Mouse (Mus musculus) R1 (cell line): ENCODE measurements at regions not wholly inside any gene's neighbourhood (a gene's known extent, or its start where the extent isn't known, plus 50 kb on each side); places are given as distances from the start of the nearest gene placed in this dataset.

Source experiments
- DNase-seq: peaks from one replicate; pipeline ENCODE4 v3.0.0-alpha.2; 2018; ENCODE audit warnings: low read depth, low spot score

- no peak for DNase-seq
Observed at GRCm38 (mm10) chr17:79977154-79977571, 81.2 kb upstream of the Atl2 start.

GRCm38 (mm10) chr17:79976518-79977100 lies 80.7 kb upstream of the Atl2 start:
- DNase-seq = peak; percentile 84

DNA sequence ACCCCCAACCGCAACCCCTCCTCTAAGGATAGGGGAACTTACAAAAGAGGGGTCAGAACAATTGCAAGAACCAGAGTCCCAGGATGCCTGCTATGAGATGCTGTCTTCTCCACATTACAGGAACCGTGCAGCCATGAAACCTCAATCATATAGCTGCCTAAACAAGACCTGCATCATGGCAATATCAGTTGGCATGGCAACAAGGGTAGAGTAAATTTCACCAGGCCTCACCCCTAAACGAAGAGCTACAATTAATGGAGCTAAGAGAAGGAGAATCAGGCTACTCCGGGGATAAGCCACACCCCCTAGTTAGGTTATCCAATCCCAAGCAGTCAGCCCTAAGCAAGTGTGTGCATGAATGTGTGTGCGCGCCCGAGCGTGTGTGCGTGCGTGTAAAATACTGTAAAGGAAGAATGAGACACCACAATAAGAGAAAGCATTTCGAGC lies 80.1 kb upstream of the Atl2 start:
- peak; percentile 91 for DNase-seq

- DNase-seq = peak; percentile 81
Observed at GRCm38 (mm10) chr17:79975150-79975757, 79.3 kb upstream of the Atl2 start.

GRCm38 (mm10) chr17:79971721-79972336 lies 75.9 kb upstream of the Atl2 start:
- DNase-seq = no peak

DNA sequence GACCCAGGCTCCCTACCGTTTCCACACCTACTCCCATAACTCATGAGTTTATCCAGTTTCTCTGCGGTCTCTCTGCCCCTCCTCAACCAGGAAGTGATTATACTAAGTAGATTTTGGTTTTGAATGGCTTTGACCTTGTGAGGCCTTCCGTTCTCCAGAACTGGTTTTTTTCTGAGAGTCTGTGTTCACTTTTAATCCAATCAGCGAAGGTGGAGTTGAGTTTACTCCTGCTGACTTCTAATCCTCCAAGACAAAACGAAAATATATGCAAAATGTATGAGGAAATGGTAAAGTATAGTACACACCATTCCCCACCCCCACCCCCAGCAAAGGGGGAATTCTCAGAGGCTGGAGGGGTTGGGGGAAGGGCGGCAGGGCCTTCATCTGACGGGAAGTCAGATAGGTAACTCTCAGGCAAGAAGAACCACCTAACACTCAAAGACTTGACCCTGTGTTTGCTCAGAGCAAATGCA lies 73.6 kb upstream of the Atl2 start:
- DNase-seq = peak; percentile 98

GRCm38 (mm10) chr17:79968819-79969218 lies 72.9 kb upstream of the Atl2 start:
- DNase-seq = peak; percentile 61

DNA sequence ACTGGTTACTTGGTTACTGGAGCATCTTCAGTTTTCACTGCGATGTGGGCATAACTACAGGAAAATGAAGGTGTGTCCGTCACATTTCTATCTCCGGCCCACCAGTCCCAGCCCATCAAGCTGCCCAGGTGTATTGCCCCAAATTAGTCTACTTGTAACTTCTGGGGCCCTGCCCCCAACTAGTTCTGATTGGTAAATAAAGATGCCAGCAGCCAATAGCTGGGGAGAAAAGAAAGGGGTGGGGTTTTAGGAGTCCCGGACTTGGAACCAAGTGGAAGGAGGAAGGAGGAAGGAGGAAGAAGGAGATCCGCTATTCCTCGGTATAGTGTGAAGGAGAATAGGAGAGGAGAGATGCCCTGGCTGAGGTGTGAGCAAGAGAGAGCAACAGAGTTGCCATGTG lies 71.1 kb upstream of the Atl2 start:
- DNase-seq = peak; percentile 88

DNA sequence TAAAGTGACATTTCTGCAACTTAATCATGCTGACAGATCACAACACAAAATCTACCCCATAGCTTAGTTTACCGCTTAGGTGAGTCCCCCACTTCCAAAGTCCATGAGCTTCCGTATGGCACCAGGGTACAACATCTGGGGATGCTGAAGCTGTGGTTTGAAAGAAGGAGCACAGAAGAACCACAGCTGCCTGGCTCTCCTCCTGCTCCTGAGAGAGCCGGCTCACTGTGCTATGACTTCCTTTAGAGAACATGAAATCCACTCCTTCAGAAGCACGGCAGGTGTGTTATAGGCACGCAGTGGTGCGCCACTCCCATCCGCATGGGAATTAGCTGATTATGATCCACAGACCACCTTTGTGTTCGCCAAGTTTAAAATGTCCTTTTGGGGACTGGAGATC lies 69.7 kb upstream of the Atl2 start:
- DNase-seq = no peak

GRCm38 (mm10) chr17:79964850-79965249 lies 68.9 kb upstream of the Atl2 start:
- no peak for DNase-seq

GRCm38 (mm10) chr17:79963330-79963729 lies 67.4 kb upstream of the Atl2 start:
- DNase-seq = no peak

GRCm38 (mm10) chr17:79961391-79961790 lies 65.5 kb upstream of the Atl2 start:
- no peak for DNase-seq

DNA sequence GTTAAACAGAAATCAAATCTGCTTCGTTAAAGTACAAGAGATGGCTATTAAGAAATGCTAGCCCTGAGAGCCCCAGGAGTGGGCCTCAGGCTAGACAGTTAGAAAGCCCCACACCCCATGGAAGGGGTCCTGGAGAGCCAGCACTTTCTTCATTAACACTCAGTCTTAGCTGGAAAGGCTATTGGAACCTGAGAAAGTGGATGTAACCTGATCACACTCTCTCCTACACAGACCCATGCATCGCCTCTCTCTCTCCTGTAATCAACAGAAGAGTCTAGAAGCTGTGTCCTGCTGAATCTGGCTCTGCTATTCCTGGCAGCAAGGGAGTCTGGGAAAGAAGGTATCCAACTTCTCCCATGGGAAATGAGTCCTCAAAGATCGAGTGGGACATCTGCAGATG lies 64.8 kb upstream of the Atl2 start:
- no peak for DNase-seq

DNA sequence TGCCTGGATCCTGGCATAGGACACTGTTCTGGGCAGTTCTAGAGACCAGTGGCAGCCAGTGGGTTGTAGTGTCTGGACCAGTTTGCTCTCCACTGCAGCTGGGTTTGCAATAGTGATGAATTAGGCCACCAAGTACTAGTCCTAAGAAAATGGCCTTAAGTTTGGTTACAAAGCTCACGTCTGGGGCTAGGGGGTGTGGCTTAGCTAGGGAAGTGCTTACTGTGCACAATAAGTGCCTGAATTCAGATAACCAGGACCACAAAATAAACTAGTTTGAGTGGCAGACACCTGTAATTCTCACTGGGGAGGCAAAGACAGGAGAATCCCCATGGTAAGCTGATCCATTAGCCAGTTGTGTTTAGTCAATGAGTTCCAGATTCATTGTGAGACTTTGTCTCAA lies 59.3 kb upstream of the Atl2 start:
- DNase-seq = no peak

DNA sequence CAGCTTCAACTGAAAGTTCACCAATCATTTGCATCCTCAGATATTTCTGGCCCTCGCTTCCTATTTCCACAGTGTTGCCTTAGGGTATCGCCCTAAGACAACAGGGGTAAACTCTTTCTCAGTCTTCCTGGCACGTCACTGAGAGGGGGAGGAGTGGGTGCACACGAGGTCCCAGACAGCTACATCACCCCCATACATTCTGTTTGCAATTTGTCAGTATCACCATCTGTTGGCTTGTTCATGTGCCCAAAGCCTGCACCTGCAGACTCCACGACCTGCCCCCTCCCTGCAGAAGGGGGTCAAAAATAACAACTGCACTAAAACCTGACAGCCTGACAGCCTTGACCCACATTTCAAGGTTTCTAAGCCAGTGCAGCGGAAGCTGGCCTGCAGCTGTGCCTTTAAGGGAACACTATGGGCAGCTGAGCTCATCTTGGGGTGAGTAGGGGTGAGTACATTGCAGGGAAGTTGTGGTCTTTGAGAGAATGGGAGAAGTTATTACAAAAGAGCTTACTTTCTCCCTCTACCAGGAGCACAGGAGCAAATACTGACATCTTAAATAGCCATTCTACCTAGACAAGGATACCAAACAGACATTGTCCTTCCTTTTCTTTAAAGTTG lies 58.8 kb upstream of the Atl2 start:
- no peak for DNase-seq

DNA sequence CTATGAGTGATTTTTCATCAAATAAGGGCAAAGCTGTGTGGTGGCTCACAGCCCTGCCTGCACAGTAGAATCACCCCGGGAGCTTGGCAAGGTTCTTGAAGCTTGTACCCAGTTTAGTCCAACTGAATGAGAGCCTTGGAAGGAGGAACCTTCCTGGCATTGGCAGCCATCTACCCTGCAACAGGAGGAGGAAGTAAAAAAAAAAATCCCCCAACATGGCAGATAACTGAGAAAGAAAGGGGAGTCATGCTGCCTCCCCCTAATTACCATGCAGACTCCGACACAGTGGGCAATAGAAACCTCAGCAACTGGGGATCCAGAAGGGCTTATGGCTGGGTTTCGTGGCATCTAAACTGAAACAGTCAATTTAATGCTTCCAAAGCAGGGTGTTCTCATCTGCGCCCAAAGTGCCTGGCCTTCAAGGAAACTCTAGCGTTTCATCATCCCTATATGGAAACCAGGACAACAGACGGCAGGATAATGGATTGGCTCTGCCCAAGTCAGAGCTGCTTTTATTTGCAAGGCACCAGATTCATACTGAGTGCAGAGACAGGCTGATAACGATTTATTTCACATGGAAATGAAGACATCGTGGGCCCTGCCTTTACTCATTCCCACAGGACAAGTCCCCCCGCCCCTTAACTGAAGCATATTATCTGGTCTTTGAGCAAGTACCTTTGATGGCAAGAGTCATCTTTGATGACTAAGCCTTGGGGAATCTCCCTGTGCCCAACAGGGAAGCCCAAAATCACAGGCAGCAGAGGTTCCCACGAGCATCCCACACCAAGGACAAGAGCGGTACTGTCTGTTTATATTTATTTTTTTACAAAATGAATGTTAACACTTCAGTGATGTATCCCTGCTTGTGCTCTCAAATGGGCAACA lies 52.9 kb upstream of the Atl2 start:
- DNase-seq = peak; percentile 66
